Mouse (Mus musculus): ENCODE data around the gene Cish. TPM values are rescaled to one million over a fixed set of nuclear protein-coding genes. Genes with fewer than 3 reads are reported as not detected.

Gene Cish
- polyA plus RNA-seq, 1 experiment from 2014 or later: 6.1 TPM

Other genes with a start within 250 kb of the Cish start
- gene Dock3, start 64.1 kb upstream of the Cish start, polyA plus RNA-seq (2014; fragmentation: Nextera tagmentation; extraction: Ambion mirVana): 0.41 and 1.1 TPM in 2 replicates
- gene Mapkapk3, start 6.1 kb upstream of the Cish start, polyA plus RNA-seq (2014; fragmentation: Nextera tagmentation; extraction: Ambion mirVana): 17.1 and 19.2 TPM in 2 replicates
- 8.2 and 8.7 TPM in 2 replicates for gene Hemk1, start 42.3 kb downstream of the Cish start, polyA plus RNA-seq (2014; fragmentation: Nextera tagmentation; extraction: Ambion mirVana)
- gene 6430571L13Rik, start 44.6 kb downstream of the Cish start, polyA plus RNA-seq (2014; fragmentation: Nextera tagmentation; extraction: Ambion mirVana): 0.05 and 0.10 TPM in 2 replicates
- gene Cacna2d2, start 103.6 kb downstream of the Cish start, polyA plus RNA-seq (2014; fragmentation: Nextera tagmentation; extraction: Ambion mirVana): 0.13 and 0.18 TPM in 2 replicates
- gene Tmem115, start 237.9 kb downstream of the Cish start, polyA plus RNA-seq (2014; fragmentation: Nextera tagmentation; extraction: Ambion mirVana): 35.4 and 35.9 TPM in 2 replicates
- 28.9 and 31.0 TPM in 2 replicates for gene Cyb561d2, start 246.2 kb downstream of the Cish start, polyA plus RNA-seq (2014; fragmentation: Nextera tagmentation; extraction: Ambion mirVana)
- gene Nprl2, start 246.2 kb downstream of the Cish start, polyA plus RNA-seq (2014; fragmentation: Nextera tagmentation; extraction: Ambion mirVana): 26.5 and 31.3 TPM in 2 replicates

Data from liver, embryonic 11.5 days (tissue).